Mouse (Mus musculus): ENCODE measurements around the gene Pam.

The Pam gene

GRCm38 (mm10) chr1:97910874-97911273, 184.6 kb downstream of the Pam start:
- CTCF ChIA-PET: no interaction called here

GRCm38 (mm10) chr1:97909561-97909960, 185.9 kb downstream of the Pam start:
- CTCF ChIA-PET: no interaction called here

GRCm38 (mm10) chr1:97908736-97909135, 186.7 kb downstream of the Pam start:
- CTCF ChIA-PET: no interaction called here

GRCm38 (mm10) chr1:97903912-97904460, 191.5 kb downstream of the Pam start:
- CTCF ChIA-PET: no interaction called here

GRCm38 (mm10) chr1:97902830-97903229, 192.6 kb downstream of the Pam start:
- CTCF ChIA-PET: no interaction called here

- CTCF ChIA-PET: no interaction called here
Measured at GRCm38 (mm10) chr1:97900559-97901153, 194.8 kb downstream of the Pam start.

- CTCF ChIA-PET: interaction anchor here (0.7 kb wide), 1 partner anchor 47 kb away, joined by 3 read pairs; no protein-coding TSS in a partner anchor
Measured at GRCm38 (mm10) chr1:97887511-97887910, 207.9 kb downstream of the Pam start.

- CTCF ChIA-PET: no interaction called here
Measured at GRCm38 (mm10) chr1:97883498-97883897, 211.9 kb downstream of the Pam start.

- CTCF ChIA-PET: no interaction called here
Measured at GRCm38 (mm10) chr1:97877037-97877436, 218.4 kb downstream of the Pam start.

GRCm38 (mm10) chr1:97873490-97874054, 221.9 kb downstream of the Pam start:
- CTCF ChIA-PET: no interaction called here

GRCm38 (mm10) chr1:97872493-97872892, 223.0 kb downstream of the Pam start:
- CTCF ChIA-PET: no interaction called here

GRCm38 (mm10) chr1:97872072-97872471, 223.4 kb downstream of the Pam start:
- CTCF ChIA-PET: no interaction called here

GRCm38 (mm10) chr1:97864135-97864534, 231.3 kb downstream of the Pam start:
- CTCF ChIA-PET: no interaction called here

GRCm38 (mm10) chr1:97863140-97863539, 232.3 kb downstream of the Pam start:
- CTCF ChIA-PET: no interaction called here

- CTCF ChIA-PET: no interaction called here
Measured at GRCm38 (mm10) chr1:97862734-97863133, 232.7 kb downstream of the Pam start.

GRCm38 (mm10) chr1:97854256-97854655, 241.2 kb downstream of the Pam start:
- CTCF ChIA-PET: no interaction called here

GRCm38 (mm10) chr1:97851601-97852175, 243.8 kb downstream of the Pam start:
- CTCF ChIA-PET: no interaction called here

GRCm38 (mm10) chr1:97848601-97849241, 246.7 kb downstream of the Pam start:
- CTCF ChIA-PET: no interaction called here

- CTCF ChIA-PET: no interaction called here
Measured at GRCm38 (mm10) chr1:97843220-97843992, 252.0 kb downstream of the Pam start.

- CTCF ChIA-PET: no interaction called here
Measured at GRCm38 (mm10) chr1:97834354-97834822, 261.1 kb downstream of the Pam start.

- CTCF ChIA-PET: no interaction called here
Measured at GRCm38 (mm10) chr1:97833466-97834353, 261.7 kb downstream of the Pam start.
